Mouse (Mus musculus): ENCODE data around the gene Bbs10.

Bbs10 gene

DNA sequence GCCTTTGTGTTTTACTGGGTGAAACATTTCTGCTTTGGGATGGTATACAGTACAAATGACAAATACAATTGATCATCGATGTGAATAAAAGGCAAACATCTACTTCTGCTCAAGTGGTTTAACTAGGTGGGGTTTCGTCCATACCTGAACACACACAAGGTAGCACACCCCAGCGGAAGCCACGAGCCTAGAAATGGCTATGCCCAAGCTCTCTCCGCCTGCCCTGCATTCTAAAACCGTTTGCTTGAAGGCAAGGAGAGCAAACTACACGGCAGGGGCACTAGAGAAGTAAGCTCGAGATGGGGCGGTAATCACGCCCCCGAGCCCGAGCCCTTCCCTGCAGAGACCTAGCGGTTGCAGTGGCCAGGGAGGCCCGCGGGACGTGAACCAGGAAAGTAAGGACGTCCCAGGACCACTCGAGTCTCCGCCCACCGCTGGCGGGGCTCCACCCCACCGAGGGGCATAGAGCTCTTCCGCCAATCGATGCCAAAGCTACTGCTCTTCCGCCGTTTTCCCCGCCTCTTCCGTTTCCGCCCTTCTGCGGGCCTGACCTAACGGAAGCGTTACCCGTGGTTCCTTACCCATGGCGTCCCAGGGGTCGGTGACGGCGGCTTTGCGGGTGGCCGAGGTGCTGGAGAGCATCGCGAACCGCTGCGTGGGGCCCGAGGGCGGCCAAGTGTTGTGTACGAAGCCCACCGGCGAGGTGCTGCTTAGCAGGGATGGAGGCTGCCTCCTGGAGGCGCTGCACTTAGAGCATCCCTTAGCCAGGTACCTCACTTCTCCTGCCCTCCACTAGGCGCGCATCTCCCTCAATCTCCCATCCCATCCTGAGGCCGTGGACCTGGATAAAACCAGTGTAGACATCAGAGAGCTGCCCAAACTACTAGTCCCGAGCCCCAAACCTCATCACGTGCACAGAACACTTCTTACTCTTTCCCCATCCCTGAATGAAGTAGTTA, at the start of gene Bbs10:
TSS of gene Bbs10 (plus strand) at position 540 of the 959 bp plus-strand sequence.
- in situ Hi-C loops (cut with MboI, MseI), result no loop called here

DNA sequence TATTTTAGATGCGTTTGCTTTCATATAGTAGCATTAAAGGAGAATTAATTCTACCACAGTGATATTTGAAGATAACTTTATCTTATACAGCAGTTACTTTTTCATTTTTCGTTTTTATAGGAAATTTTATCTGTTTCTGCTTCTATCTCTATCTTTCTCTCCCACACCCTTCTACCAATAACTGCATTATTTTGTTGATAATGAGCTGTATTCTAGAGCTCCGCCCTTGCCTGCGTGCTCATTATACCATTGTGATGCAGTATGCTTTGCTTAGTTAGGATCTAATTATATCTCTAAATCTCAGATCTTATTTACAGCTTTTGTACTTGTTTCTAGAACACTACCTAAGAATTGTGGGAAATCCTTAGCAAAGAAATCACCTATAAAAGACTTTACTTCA, 48.3 kb upstream of the Bbs10 start:
- in situ Hi-C loops (cut with MboI, MseI), result no loop called here

DNA sequence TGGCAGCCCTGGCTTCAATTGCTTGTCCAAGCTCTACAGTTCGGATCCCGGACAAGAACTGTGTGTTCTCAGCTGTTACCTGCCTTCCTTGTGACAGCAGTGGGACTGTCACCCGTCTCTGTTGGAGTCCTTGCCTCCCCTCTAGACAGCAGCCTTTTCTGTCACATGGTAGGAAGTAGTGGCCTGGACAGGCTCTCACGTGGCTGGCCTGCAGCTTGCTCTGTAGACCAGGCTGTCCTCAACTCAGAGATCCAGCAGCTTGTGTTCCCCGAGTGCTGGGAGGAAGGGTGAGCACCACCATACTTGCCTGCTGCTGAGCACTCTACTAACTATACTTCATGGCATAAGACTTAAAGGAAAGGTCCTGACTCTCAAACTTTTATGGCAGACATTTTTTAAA, 46.8 kb upstream of the Bbs10 start:
- in situ Hi-C loops (cut with MboI, MseI), result no loop called here

GRCm38 (mm10) chr10:111255228-111255627, 43.3 kb upstream of the Bbs10 start:
- in situ Hi-C loops (cut with MboI, MseI), result no loop called here

- in situ Hi-C loops (cut with MboI, MseI), result no loop called here
Measured at GRCm38 (mm10) chr10:111256156-111256555, 42.3 kb upstream of the Bbs10 start.

DNA sequence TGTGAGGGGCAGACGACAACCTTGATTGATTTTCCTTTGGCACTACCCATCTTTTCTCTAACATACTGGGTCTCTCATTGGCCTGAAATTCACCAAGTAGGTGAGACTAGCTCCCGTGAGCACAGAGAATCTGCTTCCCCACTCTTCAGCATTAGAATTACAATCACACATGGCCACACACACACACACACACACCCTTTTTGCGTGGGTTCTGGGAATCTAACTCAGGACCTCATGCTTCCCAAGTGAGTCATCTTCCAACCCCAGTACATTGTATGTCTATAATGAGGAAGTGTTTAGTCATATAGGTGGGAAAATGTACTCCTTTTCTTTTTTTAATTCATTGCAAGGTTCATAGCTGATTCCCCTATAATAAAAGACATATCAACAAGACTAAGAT, 41.1 kb upstream of the Bbs10 start:
- in situ Hi-C loops (cut with MboI, MseI), result no loop called here

DNA sequence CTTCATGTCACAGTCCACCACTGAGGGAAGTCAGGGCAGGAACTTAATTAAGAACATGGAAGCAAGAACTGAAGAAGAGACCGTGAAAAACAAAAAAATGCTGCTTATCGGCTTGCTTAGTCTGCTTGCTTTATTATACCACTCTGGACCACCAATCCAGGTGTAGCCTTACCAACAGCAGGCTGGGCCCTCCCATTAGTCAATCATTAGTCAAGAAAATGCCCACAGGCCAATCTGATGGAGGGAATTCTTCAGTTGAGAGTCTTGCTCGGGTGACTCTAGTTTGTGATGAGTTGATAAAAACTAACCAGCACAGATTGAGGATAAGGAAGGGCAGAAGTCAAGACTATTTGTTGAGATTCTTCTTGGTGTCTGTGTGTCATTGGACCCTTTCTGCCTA, 40.2 kb upstream of the Bbs10 start:
- in situ Hi-C loops (cut with MboI, MseI), result no loop called here

DNA sequence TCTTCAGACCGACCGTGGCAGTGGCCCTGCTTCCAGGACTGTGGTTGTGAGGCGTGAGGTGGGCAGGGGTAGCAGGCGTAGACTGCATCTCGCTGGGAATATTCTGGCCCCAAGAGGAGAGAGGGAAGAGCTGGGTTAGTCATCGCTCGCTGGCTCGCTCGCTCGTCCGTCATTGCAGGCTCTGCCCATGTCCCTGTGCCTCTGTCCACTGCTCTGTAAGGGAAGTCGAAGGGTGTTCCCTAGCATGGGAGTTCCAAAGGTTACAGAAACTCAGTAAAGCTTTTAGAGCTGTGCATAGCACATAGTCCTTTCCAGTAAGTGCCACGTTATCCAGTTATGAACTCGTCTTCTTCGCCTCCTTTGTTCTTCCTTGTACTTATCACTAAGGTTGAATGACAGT, 26.8 kb upstream of the Bbs10 start:
- in situ Hi-C loops (cut with MboI, MseI), result no loop called here

DNA sequence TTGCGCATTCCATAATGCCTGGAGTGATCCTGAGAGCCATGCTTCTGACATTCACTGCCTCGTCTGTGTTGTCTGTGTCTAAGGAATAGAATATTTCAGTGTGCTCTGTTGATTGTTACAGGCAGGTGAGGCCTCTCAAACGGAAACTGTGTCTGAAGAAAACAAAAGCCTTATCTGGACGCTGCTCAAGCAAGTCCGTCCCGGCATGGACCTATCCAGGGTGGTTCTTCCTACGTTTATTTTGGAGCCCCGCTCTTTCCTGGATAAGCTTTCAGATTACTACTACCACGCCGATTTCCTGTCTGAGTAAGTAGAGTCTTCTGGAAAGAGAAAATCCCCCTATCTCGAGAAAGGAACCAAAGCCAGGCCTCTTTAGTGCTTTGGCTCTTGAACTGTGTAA, 25.6 kb upstream of the Bbs10 start:
- in situ Hi-C loops (cut with MboI, MseI), result no loop called here

DNA sequence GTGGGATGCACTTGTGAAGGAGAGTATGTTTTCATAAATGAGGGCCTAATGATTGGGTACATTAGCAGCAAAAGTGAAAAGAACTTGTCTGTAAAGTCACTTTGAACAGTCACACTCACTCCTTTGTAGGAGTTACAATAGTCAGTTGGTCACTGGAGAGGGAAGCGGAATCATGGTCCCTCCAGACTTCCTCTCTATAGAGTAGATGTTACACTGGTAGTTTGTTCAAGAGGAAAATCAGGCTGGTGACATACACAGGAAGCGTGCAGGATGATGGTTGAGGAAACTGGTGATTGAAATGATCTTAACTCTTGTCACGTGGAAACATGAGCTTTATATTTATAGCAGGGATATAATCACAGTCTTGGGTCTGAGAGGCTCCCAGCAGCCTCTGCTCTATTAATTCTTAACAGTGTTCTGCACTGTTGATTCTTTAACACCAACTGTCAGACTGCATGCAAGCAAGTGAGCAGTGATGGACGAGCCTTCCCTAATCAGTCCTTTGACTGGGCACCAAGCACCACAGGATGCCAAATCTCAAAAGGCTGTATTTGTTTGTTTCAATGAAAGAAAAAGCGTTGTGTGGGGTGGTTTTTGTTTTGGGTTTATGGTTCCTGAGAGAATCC, 24.9 kb upstream of the Bbs10 start:
- in situ Hi-C loops (cut with MboI, MseI), result no loop called here

- in situ Hi-C loops (cut with MboI, MseI), result no loop called here
Measured at GRCm38 (mm10) chr10:111275822-111276221, 22.7 kb upstream of the Bbs10 start.

- in situ Hi-C loops (cut with MboI, MseI), result no loop called here
Measured at GRCm38 (mm10) chr10:111297631-111298030, 848 bp upstream of the Bbs10 start.

DNA sequence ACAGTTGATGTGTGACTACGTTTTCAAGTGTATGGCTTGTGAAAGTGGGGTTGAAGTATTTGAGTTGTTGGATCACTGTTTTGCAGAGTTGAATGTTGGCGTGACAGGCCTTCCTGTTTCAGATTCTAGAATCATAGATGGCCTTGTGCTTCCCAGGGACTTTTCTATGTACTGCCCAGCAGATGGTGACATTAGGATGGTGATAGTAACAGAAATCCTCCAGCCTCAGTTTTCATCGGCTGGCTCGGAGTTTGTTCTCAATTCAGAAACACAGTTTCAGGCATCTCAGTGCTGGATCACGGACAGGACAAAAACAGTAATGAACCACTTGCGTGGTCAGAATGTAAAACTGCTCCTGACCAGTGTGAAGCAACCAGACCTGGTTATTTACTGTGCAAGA, 1.1 kb downstream of the Bbs10 start:
- in situ Hi-C loops (cut with MboI, MseI), result no loop called here

GRCm38 (mm10) chr10:111301041-111301440, 2.6 kb downstream of the Bbs10 start:
- in situ Hi-C loops (cut with MboI, MseI), result no loop called here

DNA sequence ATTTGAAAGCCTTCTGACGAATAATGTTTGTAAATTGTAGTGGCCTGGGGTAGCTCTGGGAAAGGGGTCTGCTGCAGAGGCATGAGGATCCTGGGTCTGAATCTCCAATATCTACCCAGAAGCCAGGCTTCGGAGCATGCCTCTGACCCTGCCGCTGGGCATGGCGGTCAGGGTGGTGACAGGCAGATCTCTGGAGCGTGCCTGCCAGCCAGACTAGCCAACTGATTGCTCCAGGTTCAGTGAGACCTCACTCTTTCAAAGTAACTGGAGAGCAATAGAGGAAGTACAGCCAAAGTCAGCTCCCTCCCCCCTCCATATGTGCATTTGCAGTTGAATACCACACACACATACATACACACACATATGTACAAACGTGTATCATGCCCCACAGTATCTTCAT, 4.0 kb downstream of the Bbs10 start:
- in situ Hi-C loops (cut with MboI, MseI), result no loop called here

DNA sequence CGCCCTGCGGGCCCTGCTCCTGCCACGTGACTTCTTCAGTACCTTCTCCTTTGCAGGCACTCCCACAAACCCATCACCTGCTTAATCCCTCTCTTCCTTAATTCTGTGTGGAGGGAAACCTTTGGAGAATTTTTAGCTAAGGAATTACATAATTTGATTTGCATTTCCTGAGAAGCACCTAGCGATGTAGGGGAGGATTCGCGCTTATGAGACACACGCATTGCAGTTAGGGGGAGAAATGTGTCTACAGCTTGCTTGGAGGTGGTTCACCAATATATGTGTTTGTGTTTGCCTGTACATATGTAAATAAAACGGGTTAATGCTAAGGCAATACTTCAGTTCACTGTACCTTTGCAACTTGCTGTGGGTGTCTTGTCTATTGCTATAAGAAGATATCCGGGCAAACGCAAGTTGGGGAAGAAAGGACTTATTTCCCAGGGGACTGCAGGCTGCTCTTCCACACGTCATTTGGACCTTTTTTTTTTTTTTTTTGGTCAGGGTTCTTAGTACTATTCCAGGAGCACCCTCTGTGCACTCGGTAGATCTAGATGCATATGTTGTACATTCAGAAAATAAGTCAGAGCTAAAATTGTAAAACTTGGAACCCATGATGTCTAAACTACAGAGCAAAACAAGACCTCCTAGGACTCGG, 10.5 kb downstream of the Bbs10 start:
- in situ Hi-C loops (cut with MboI, MseI), result no loop called here

DNA sequence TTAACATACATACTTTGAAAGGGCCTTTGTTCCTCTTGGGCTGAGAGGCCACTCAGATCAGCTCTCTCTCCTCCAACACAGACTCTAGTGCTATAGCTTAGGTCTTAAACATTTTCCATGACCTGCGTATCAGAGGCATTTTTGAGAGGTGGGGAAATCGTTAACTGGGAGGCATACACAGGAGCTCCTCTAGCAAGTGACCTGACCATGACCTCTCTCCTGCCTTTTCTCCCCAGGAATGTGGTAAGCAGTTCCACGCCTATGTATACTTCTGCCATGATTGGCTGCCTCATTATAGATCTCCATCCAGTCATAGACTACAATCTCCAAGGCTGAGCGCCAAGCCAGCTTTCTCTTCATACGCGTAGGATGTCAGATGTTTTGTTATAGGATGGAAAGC, 14.8 kb downstream of the Bbs10 start:
- in situ Hi-C loops (cut with MboI, MseI), result no loop called here

DNA sequence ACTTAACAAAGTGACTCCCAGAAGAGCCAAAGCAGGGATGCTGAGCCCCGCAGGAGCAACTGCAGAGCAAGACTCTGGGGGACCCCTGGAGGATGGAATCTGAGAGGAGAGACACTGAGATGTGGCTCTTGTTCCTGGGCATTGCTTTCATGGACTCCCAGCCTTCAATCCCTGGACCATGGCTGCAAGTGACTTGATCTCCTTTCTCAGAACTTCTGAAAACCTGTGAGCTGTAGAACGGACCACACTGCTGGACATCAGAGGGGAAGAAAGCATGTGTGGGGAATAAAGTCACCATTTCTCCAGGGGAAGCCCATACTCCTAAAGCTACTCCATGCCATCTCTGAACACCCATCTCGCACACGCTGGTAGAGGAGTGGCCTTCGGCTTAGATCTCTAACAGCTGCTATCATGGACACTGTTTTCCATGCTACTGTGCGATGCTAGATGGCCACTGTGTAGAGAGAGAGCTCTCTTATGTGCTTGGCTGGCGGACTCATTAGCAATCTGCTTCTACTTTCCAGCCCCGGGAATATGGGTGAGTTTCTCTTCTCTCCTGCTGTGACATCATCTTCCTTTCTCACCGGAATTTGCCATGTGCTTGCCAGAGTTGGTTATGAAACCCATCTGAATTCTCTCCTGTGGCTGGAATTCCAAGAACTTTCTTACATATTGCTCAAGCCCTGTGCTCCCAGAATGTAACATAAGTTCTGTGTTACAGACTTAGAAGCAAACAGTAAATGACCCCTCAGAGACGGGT, 16.3 kb downstream of the Bbs10 start:
- in situ Hi-C loops (cut with MboI, MseI), result no loop called here

GRCm38 (mm10) chr10:111315940-111316339, 17.5 kb downstream of the Bbs10 start:
- in situ Hi-C loops (cut with MboI, MseI), result no loop called here

DNA sequence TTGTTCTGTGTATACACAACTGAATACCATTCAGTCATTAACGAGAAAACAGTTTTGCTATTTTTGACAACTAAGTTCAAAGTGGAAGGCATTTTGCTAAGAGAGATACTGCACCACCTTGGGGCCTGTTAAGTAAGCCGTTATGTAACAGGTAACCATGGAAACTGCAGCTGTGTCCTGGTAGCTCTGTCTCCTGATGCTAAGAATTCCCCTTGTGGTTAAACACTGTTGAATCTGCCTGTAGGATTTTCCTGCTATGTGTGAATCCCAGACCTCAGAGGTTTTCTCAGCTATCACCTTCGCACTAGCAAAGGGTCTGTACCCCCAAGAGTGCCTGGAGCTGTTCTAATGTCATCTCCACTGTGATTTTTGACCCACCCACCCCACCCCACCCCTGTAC, 19.5 kb downstream of the Bbs10 start:
- in situ Hi-C loops (cut with MboI, MseI), result no loop called here

GRCm38 (mm10) chr10:111318805-111319500, 20.5 kb downstream of the Bbs10 start:
- in situ Hi-C loops (cut with MboI, MseI), result no loop called here
